Mouse (Mus musculus): ENCODE measurements at regions not wholly inside any gene's neighbourhood (a gene's known extent, or its start where the extent isn't known, plus 50 kb on each side); places are given as distances from the start of the nearest gene placed in this dataset.

DNA sequence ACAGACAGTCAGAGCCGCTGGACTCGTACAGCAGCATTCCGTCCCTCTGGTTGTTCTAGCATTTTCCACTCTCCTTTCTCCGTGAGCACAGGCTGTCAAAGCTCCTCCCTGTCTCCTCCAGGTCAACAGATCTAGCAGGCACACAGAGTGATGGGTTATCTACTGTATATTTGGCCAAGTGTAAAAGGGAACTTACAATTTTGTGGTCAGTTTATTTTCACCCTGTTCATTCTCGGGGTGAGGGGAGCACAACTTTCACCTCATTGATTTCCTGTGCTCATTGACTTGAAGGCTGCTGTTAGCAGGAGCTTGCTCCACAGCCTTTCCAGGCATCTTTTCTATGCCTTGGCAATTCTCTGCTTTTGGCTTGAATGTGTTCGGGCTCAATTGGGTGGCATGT lies 87.5 kb upstream of the Akt3 start:
- TF ChIP-seq CTCF (IDR thresholded peaks at IDR 0.05; ENCODE audit: borderline replicate concordance, insufficient read depth, low read depth, low read length) (no peak), POLR2A (IDR thresholded peaks at IDR 0.05; ENCODE audit: borderline replicate concordance, insufficient read depth, low read length) (no peak)

Measured in cerebellum, adult 2 months (tissue).